Mouse (Mus musculus): ENCODE measurements around the gene Mastl.

- no peak for TF ChIP-seq POLR2A (IDR thresholded peaks at IDR 0.05; ENCODE audit: control insufficient read depth in 1 of 2, insufficient read depth in 1 of 2, low read depth in 1 of 2, low read length in 2 of 2, poor library complexity in 1 of 2)
- no peak for TF ChIP-seq CTCF (IDR thresholded peaks at IDR 0.05 in 2 of 3, conservative IDR thresholded peaks at IDR 0.05 in 1 of 3; ENCODE audit: control insufficient read depth in 1 of 3, insufficient read depth in 1 of 3, low read depth in 2 of 3, low read length in 3 of 3, poor library complexity in 1 of 3, severe bottlenecking in 1 of 3)
- TF ChIP-seq GABPA (IDR thresholded peaks at IDR 0.05; ENCODE audit: low read depth, low read length) = no peak
- no peak for TF ChIP-seq ZMIZ1 (IDR thresholded peaks at IDR 0.05; ENCODE audit: low read depth, low read length)
- TF ChIP-seq ZC3H11A (IDR thresholded peaks at IDR 0.05; ENCODE audit: low read depth, low read length) = no peak
Measured at GRCm38 (mm10) chr2:23102266-23102665, 53.6 kb downstream of the Mastl start.

Data from MEL (cell line).